Mouse (Mus musculus) forebrain, embryonic 14.5 days (tissue): ENCODE measurements at regions not wholly inside any gene's neighbourhood (a gene's known extent, or its start where the extent isn't known, plus 50 kb on each side); places are given as distances from the start of the nearest gene placed in this dataset.
A peak's percentile ranks its signal among the peaks of the same experiment; 100 is the strongest.

ENCODE experiments used
- ATAC-seq: fragments of 200-750 bp; cut with Nextera tagmentation; 2 replicates; pipeline ENCODE4 v1.8.0; 2017; ENCODE audit warnings: mild to moderate bottlenecking, moderate library complexity
- DNase-seq: peaks from one replicate; pipeline ENCODE4 v3.0.0-alpha.2; 2015; ENCODE audit warnings: low spot score
- H3K27ac ChIP-seq: fragments of 300-500 bp; sonication (generic); 2 replicates; pipeline ENCODE4 v1.5.1; 2014; ENCODE audit warnings: low read depth, mild to moderate bottlenecking, control low read depth, low read length, moderate library complexity
- H3K27me3 ChIP-seq: fragments of 300-500 bp; sonication (generic); replicated peaks from 2 replicates; pipeline ENCODE4 v1.6.1; 2014; ENCODE audit warnings: low read length, control low read depth, mixed read lengths; ENCODE audit not compliant: control insufficient read depth, insufficient read depth
- H3K36me3 ChIP-seq: fragments of 300-500 bp; sonication (generic); 2 replicates; pipeline ENCODE4 v1.6.1; 2014; ENCODE audit warnings: low read length, control low read depth; ENCODE audit not compliant: control insufficient read depth, insufficient read depth
- H3K4me1 ChIP-seq: fragments of 300-500 bp; sonication (generic); 2 replicates; pipeline ENCODE4 v1.6.1; 2014; ENCODE audit warnings: antibody characterized with exemption, low read length, control low read depth; ENCODE audit not compliant: control insufficient read depth, insufficient read depth
- H3K4me2 ChIP-seq: fragments of 300-500 bp; sonication (generic); 2 replicates; pipeline ENCODE4 v1.6.1; 2014; ENCODE audit warnings: mild to moderate bottlenecking, control low read depth, low read length
- H3K4me3 ChIP-seq: fragments of 300-500 bp; sonication (generic); 2 replicates; pipeline ENCODE4 v1.5.1; 2014; ENCODE audit warnings: low read depth, low read length, control low read depth
- H3K9ac ChIP-seq: fragments of 300-500 bp; sonication (generic); 2 replicates; pipeline ENCODE4 v1.6.1; 2014; ENCODE audit warnings: mild to moderate bottlenecking, low read length, control low read depth, moderate library complexity
- H3K9me3 ChIP-seq: fragments of 300-500 bp; sonication (generic); replicated peaks from 2 replicates; pipeline ENCODE4 v1.6.1; 2016; ENCODE audit warnings: low read length, control low read depth, mixed read lengths; ENCODE audit not compliant: control insufficient read depth
- WGBS: fragments of 180-500 bp; shearing (Covaris S2); extraction: QIAGEN DNeasy Blood & Tissue Kit; methylation state at CpG from one replicate; pipeline ENCODE4 v1.1.7; 2014; 5-methylcytosine and 5-hydroxymethylcytosine counted together

GRCm38 (mm10) chr2:54237192-54237591 is 151.8 kb upstream of the Rprm start:
- 87% methylated on average over 1 of the region's 1 CpGs for WGBS
- H3K9me3 ChIP-seq: no peaks in the 10 kb centered on the region

DNA sequence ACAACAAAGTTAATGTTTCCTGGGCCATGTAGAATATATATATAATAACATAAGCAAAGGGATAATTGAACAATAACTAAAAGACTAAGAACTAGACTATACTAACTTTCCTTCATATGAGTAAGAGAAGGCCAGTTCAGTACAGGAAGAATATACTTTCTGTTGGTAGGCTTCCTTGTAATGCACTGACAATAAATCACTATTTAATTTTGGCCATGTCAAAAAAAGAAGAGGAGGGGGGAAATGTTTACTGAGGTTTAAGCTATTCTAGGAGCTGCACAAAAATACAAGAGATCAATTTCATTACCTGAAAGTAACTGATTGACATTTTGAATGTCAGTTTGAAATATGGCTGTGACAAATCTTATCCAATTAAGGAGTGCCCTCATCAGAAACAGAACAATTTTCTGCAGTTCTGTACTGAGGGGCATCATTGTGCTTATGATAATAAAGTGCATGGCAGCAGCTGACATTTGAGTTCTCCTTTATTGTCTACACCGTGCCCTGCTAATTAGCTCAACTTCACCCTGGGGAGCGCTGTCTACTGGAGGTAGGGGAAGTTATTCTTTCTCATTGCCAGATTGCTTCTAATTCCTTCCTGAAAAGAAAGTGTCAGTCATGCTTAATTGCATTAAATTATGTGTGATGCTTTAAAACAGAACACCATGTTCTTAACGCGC is 171.2 kb upstream of the Galnt13 start:
- WGBS: 8% methylated on average over 4 of the region's 4 CpGs
- ATAC-seq (peak; percentile 98), DNase-seq (peak; percentile 84)
- no peak overlapping the region for H3K9ac ChIP-seq
- H3K36me3 ChIP-seq: no peaks in the 10 kb centered on the region
- H3K4me2 ChIP-seq: no peak overlapping the region
- H3K4me3 ChIP-seq: no peak overlapping the region
- peaks cover 3% of the 10 kb centered on the region; the same call in 1 of the 2 replicates for H3K9me3 ChIP-seq
- H3K27me3 ChIP-seq: no peaks in the 10 kb centered on the region
- H3K27ac ChIP-seq: no peak overlapping the region
- peaks cover 6% of the 10 kb centered on the region; the same call in 1 of the 2 replicates for H3K4me1 ChIP-seq

More at GRCm38 (mm10) chr2:54237192-54237591, 151.8 kb upstream of the Rprm start:
- no peaks in the 10 kb centered on the region for H3K27me3 ChIP-seq
- ATAC-seq (no peak), DNase-seq (no peak)
- no peak overlapping the region for H3K4me2 ChIP-seq
- H3K4me3 ChIP-seq: no peak overlapping the region
- H3K9ac ChIP-seq: no peak overlapping the region
- H3K36me3 ChIP-seq: no peaks in the 10 kb centered on the region
- H3K4me1 ChIP-seq: no peaks in the 10 kb centered on the region
- H3K27ac ChIP-seq: no peak overlapping the region

DNA sequence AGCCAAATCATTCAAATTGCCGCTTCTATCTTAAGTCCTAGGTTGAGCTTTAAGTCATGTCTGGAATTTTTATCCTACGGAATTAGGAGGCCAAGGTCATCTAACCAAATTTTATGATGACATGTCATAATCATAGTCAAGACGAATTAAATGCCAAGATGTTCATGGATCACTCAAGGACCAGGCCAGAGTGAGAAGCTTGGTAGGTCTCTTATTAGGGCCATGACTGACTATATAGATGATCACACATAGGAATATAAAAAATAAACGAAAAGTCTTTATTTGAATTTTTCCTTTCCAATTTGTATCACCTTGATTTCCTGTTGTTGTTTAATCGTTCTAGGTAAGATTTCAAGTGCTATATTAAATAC is 170.7 kb upstream of the Galnt13 start:
- H3K4me3 ChIP-seq: no peak overlapping the region
- no peaks in the 10 kb centered on the region for H3K27me3 ChIP-seq
- no peak overlapping the region for H3K4me2 ChIP-seq
- WGBS: 45% methylated on average over 5 of the region's 5 CpGs
- H3K4me1 ChIP-seq: peaks cover 6% of the 10 kb centered on the region; the same call in 1 of the 2 replicates
- H3K9me3 ChIP-seq: peaks cover 3% of the 10 kb centered on the region; the same call in 1 of the 2 replicates
- H3K27ac ChIP-seq: no peak overlapping the region
- no peaks in the 10 kb centered on the region for H3K36me3 ChIP-seq
- ATAC-seq (peak; percentile 43; the same call in 1 of the 2 replicates), DNase-seq (no peak)
- H3K9ac ChIP-seq: no peak overlapping the region

- WGBS: 73% methylated on average over 1 of the region's 1 CpGs
- H3K4me2 ChIP-seq: no peak overlapping the region
- H3K4me3 ChIP-seq: no peak overlapping the region
- H3K36me3 ChIP-seq: no peaks in the 10 kb centered on the region
- ATAC-seq (no peak), DNase-seq (no peak)
- no peaks in the 10 kb centered on the region for H3K27me3 ChIP-seq
- H3K9ac ChIP-seq: no peak overlapping the region
- no peaks in the 10 kb centered on the region for H3K9me3 ChIP-seq
- H3K4me1 ChIP-seq: no peaks in the 10 kb centered on the region
- no peak overlapping the region for H3K27ac ChIP-seq
These were observed 154.2 kb upstream of the Galnt13 start for GRCm38 (mm10) chr2:54281966-54282365.

DNA sequence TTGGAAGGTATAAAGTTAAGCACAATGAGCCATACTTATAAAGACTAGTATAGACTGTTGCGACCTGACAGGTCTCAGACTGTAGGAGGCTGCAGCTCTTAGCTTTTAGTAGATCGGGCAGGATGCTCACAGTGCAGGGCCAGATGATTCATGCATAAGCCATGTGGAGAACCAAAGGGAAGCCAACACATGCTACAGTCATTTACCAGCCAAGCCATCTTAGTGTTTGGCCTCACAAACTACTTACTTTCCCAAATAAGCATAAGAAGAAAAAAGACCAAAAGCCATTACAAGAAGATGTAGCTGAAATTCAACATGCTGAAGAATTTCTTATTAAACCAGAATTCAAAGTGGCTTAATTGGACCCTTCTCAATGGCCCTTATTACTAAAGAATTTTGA is 152.2 kb upstream of the Galnt13 start:
- H3K4me1 ChIP-seq: no peaks in the 10 kb centered on the region
- no peaks in the 10 kb centered on the region for H3K36me3 ChIP-seq
- no peak overlapping the region for H3K4me3 ChIP-seq
- no peak overlapping the region for H3K4me2 ChIP-seq
- no peak for ATAC-seq
- no peaks in the 10 kb centered on the region for H3K27me3 ChIP-seq
- H3K27ac ChIP-seq: no peak overlapping the region
- no peak overlapping the region for H3K9ac ChIP-seq
- no peaks in the 10 kb centered on the region for H3K9me3 ChIP-seq
- no peak for DNase-seq
- WGBS: 89% methylated on average over 2 of the region's 2 CpGs

- no peak overlapping the region for H3K4me3 ChIP-seq
- no peaks in the 10 kb centered on the region for H3K36me3 ChIP-seq
- no peak overlapping the region for H3K9ac ChIP-seq
- H3K4me1 ChIP-seq: no peaks in the 10 kb centered on the region
- 95% methylated on average over 4 of the region's 4 CpGs for WGBS
- no peak overlapping the region for H3K27ac ChIP-seq
- no peak for DNase-seq
- H3K27me3 ChIP-seq: no peaks in the 10 kb centered on the region
- ATAC-seq: no peak
- no peak overlapping the region for H3K4me2 ChIP-seq
- H3K9me3 ChIP-seq: no peaks in the 10 kb centered on the region
These were observed 130.6 kb upstream of the Galnt13 start for GRCm38 (mm10) chr2:54305473-54305872.

- H3K9ac ChIP-seq: no peak overlapping the region
- no peak overlapping the region for H3K4me3 ChIP-seq
- ATAC-seq (peak; percentile 32; the same call in 1 of the 2 replicates), DNase-seq (peak; percentile 13)
- no peak overlapping the region for H3K4me2 ChIP-seq
- WGBS: 81% methylated on average over 3 of the region's 3 CpGs
- H3K36me3 ChIP-seq: no peaks in the 10 kb centered on the region
- H3K27me3 ChIP-seq: no peaks in the 10 kb centered on the region
- no peaks in the 10 kb centered on the region for H3K9me3 ChIP-seq
- no peaks in the 10 kb centered on the region for H3K4me1 ChIP-seq
- H3K27ac ChIP-seq: no peak overlapping the region
These were observed 117.6 kb upstream of the Galnt13 start for GRCm38 (mm10) chr2:54318559-54318958.

DNA sequence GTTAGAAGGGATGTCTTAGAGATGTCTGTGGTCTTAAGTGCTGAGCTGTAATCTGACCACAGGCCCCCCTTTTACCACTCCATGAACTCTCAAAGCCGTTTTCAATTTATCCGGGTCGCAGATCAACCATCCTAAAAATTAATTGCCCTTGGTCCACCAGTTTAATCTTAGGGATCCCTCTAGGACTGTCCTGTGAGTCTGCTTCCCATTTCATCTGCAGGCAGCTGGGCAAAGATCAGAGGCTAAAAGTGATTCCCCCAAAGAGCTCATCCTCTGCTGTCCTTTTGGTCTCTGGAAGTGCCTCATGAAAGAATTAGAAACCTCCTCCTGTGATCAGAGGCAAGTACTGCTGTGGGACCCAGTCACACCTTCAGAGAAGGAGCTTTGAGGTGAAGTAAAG is 69.2 kb upstream of the Galnt13 start:
- H3K4me2 ChIP-seq: no peak overlapping the region
- no peaks in the 10 kb centered on the region for H3K4me1 ChIP-seq
- no peaks in the 10 kb centered on the region for H3K27me3 ChIP-seq
- 88% methylated on average over 3 of the region's 3 CpGs for WGBS
- no peaks in the 10 kb centered on the region for H3K9me3 ChIP-seq
- no peak overlapping the region for H3K27ac ChIP-seq
- no peak overlapping the region for H3K4me3 ChIP-seq
- no peaks in the 10 kb centered on the region for H3K36me3 ChIP-seq
- H3K9ac ChIP-seq: no peak overlapping the region
- peak; percentile 8 for DNase-seq
- peak; percentile 18; the same call in 1 of the 2 replicates for ATAC-seq

DNA sequence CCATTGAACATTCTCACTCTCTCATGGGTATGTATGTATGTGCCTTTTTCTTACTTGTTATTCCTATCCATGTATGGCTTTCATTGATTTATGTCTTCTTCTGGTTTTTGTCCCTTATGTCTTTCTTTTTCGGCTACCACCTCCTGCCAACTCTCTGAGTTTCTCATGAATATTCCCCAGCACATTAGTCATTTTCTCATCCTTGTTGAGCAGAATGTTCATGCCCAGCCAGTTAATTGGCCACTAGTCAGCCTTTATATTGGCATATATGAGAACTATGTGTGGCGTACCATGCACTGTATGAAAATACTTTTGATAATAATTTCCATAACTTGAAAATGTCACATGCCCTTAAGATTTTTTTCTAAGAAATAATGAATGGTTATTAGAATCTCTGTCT is 56.8 kb upstream of the Galnt13 start:
- Histone ChIP-seq H3K4me1 (no peaks in the 10 kb centered on the region), H3K9ac (no peak overlapping the region), H3K36me3 (no peaks in the 10 kb centered on the region), H3K27ac (no peak overlapping the region), H3K9me3 (no peaks in the 10 kb centered on the region), H3K27me3 (no peaks in the 10 kb centered on the region), H3K4me2 (no peak overlapping the region), H3K4me3 (no peak overlapping the region)
- ATAC-seq (0 out of 2 replicates have a peak, but pooled peaks have one; percentile 48), DNase-seq (peak; percentile 12)
- WGBS: 49% methylated on average over 2 of the region's 2 CpGs
